Comparison of ENCODE assay signal across 18 mouse cellular contexts in the genomic region with DNA sequence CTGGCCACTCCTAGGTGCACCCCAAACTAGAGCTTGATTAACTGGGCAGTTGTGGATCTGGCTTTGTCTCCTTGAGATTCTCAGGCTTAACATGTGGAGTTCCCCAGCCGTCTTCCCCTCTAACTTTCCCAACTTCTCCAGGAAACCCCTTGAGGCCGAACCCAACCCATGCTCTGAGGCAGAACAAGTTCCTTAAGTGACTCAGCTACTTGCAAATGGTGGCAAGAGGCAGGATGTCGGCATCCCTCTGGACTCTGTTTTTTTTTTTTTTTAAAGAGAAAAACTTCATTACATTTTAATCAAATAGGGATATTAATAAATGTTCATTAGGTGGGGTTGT. TPM values are rescaled to one million over a fixed set of nuclear protein-coding genes. Genes with fewer than 3 reads are reported as not detected.
DNase-seq lines count a peak whose midpoint lies in the region; ATAC-seq and TF ChIP-seq lines count a peak whose summit lies in the region.
"Had no signal": no experiment of that assay in that cellular context is flagged by ENCODE, and none has a peak within 500 bp of the region (broad histone marks: within the 10 kb centered on the region; RNA-seq: fewer than 3 reads in every experiment).

No protein-coding gene starts in this region.

- H3K79me2 ChIP-seq in macrophage (ENCODE audit: inconsistent target), result no peaks in the 10 kb centered on the region

- no peak for TF ChIP-seq CTCF in cerebellum, adult 2 months (IDR thresholded peaks at IDR 0.05; ENCODE audit: borderline replicate concordance, insufficient read depth, low read depth, low read length)

- H3K36me3 ChIP-seq in macrophage (ENCODE audit: inconsistent target), result no peaks in the 10 kb centered on the region
- H3K36me3 ChIP-seq: embryonic facial prominence, embryonic 10.5 days; hindbrain, embryonic 15.5 days; neural tube, embryonic 15.5 days had no signal

- WGBS in macrophage (ENCODE audit: missing documents), result 4% methylated on average over 3 of the region's 3 CpGs
- 86% methylated on average over 3 of the region's 3 CpGs for WGBS in cerebellum, adult 2 months

- ATAC-seq in common myeloid progenitor, adult 5-6 weeks (replicated peaks; ENCODE audit: low read depth, poor library complexity, severe bottlenecking), result peak; percentile 35
- ATAC-seq: forebrain, embryonic 16.5 days had no signal

- H3K4me3 ChIP-seq in macrophage (ENCODE audit: inconsistent target), result no peak overlapping the region
- no peak overlapping the region for H3K4me3 ChIP-seq in cerebellum, adult 2 months (replicated peaks; ENCODE audit: insufficient read depth, low read depth, low read length)
- H3K4me3 ChIP-seq: embryonic facial prominence, embryonic 10.5 days; erythroblast, embryonic 14.5 days; hindbrain, embryonic 15.5 days; neural tube, embryonic 15.5 days had no signal

- H3K27me3 ChIP-seq in cerebellum, adult 2 months (ENCODE audit: control insufficient read depth, insufficient read depth, low read length), result no peaks in the 10 kb centered on the region
- H3K27me3 ChIP-seq: hindbrain, embryonic 15.5 days; neural tube, embryonic 15.5 days had no signal

- no peaks in the 10 kb centered on the region for H3K4me1 ChIP-seq in cerebellum, adult 2 months (ENCODE audit: control insufficient read depth, insufficient read depth, low read length)

- TF ChIP-seq POLR2A in cerebellum, adult 2 months (IDR thresholded peaks at IDR 0.05; ENCODE audit: borderline replicate concordance, insufficient read depth, low read length), result no peak

- peak overlapping the region; percentile 82 for H3K27ac ChIP-seq in macrophage
- H3K27ac ChIP-seq in cerebellum, adult 2 months (ENCODE audit: insufficient read depth, low read length), result no peak overlapping the region
- H3K27ac ChIP-seq: embryonic facial prominence, embryonic 10.5 days; hindbrain, embryonic 15.5 days; liver, embryonic 14.5 days; neural tube, embryonic 15.5 days had no signal

- DNase-seq in 3134 (ENCODE audit: extremely low read depth, insufficient read length, low spot score) (peak; percentile 18), ES-CJ7 (ENCODE audit: low read depth, low spot score) (peak; percentile 75)
- DNase-seq in cerebellum, adult 2 months, result no peak
- no peak for DNase-seq in natural killer cell, adult 2 months (ENCODE audit: low spot score in 2 of 2)
- DNase-seq in layer of hippocampus, adult 9-11 months, result no peak
- DNase-seq in urinary bladder, adult 2 months (ENCODE audit: low spot score), result no peak
- DNase-seq: cerebellum, adult 9-10 months; layer of hippocampus, postnatal 36 days; lung, postnatal 4 days; retina, postnatal 1 day had no signal

RNA-seq across cellular contexts. Expression of gene Sgk1, which starts 54.5 kb away (rescaled TPM):
- total RNA-seq in common myeloid progenitor, adult 5-6 weeks (2017), result 3.1 and 5.3 TPM in 2 replicates
- total RNA-seq in macrophage (2018; cell fraction: chromatin; rRNA removed), result 100 to 1,000 TPM in 18 of 26 experiments, 10 to 100 TPM in 8; 36.5 to 411 (median 145) TPM
- total RNA-seq in macrophage (2018; cell fraction: cytosol; rRNA removed), result 100 to 1,000 TPM in 13 of 26 experiments, 10 to 100 TPM in 13; 28.4 to 201 (median 107) TPM
- 100 to 1,000 TPM in 17 of 26 experiments, 10 to 100 TPM in 9; 46.0 to 325 (median 174) TPM for total RNA-seq in macrophage (2018; cell fraction: nucleus; rRNA removed)
- polyA plus RNA-seq in macrophage (2018), result 26.8 to 76.1 TPM (median 55.9 TPM) in 3 replicates
- 40.4 and 56.6 TPM in 2 replicates for polyA plus RNA-seq in cerebellum, adult 2 months (2012; rRNA removed)
- 38.3 and 44.5 TPM in 2 replicates for polyA plus RNA-seq in urinary bladder, adult 2 months (2012; rRNA removed)

Comparison
In these comparisons a context has a peak if more than half of its experiments do, and no peak if none do; other contexts are left out.
1. DNase-seq: peak in 3134 (single experiment) and ES-CJ7 (single experiment); none in cerebellum, adult 2 months (0 of 2), natural killer cell, adult 2 months (0 of 2), layer of hippocampus, adult 9-11 months (single experiment) and urinary bladder, adult 2 months (single experiment).